Mouse (Mus musculus): Measurements from ENCODE around the gene Celf5. TPM values are rescaled to one million over a fixed set of nuclear protein-coding genes. Genes with fewer than 3 reads are reported as not detected.

Celf5 gene
- 345 and 388 TPM in 2 replicates for polyA plus RNA-seq (2012; rRNA removed)

DNA sequence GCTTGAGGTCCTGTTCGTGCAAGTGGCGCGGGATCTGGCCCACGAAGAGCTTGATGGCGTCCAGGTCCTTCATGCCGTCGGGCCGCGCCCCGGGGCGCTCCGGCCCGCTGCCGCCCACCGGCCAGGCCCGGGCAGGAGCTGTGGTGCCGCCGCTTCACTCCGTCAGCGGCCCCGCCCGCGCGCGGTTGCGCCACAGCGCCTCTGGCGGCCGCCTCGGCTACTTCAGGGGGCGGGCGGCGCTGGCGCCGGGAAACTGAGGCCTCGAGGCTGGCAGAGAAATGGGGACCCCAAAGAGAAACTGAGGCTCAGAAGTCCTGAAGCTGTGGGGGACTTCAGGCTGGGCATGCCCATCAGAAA is at the start of gene Celf5:
Gene Celf5, minus strand, starts transcription at position 177 of the 357 bp plus-strand sequence.
- DNase-seq (ENCODE audit: extremely low spot score in 1 of 2, low spot score in 1 of 2): peak in 1 of 2 experiments; percentile 82

DNA sequence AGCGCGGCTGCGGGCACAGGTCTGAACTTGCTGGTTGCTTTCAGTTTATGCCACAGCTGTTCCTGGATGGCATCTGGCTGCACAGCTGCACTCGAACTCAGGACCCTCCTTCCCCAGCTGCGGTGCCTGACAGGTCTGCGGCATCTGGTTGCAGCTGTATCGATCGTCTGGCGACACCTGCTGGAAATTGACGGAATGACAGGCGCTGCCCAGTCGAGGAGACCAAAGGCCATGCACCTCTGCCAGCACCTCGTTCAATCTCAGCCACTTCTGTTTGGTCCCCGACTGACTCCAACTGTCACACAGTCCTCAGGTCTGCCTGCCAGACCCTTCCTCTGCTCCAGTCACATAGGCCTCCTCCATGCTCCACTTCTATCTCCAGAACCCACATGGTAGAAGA is 44.3 kb upstream of the Celf5 start:
- peak in 1 of 2 experiments; percentile 82 for DNase-seq (ENCODE audit: extremely low spot score in 1 of 2, low spot score in 1 of 2)

DNA sequence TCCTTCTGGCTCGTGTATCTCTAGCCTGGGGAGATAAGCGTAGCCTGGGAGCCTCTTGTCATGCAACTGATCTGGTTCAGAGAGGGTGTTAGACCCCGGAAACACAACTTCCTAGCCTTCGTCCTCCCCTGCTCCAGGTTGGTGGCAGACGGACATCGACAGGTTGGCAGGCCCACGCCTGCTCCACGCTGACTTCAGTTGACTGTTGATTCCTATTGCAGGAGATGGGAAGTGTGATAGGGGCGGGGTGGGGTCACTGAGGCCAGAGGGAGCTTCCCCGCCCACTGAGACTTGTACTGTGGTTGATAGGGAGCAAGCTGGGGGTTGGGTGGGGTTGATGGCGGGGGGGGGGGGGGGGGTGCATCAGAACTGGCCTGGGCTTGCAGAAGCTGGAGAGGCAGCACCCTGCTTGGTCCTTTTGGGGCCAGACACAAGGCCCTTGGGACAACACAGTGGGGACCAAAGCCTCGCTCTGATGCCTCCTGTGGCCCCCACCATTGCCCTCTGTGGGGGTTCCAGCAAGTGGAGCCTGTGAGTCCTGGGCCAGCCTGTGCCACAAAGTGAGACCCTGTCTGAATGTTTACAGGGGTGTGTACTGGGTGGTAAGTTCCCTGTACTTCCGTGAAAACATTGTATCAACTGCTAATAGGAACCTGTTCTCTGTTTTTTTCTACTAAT is 42.6 kb upstream of the Celf5 start:
- DNase-seq (ENCODE audit: extremely low spot score in 1 of 2, low spot score in 1 of 2): no peak

DNA sequence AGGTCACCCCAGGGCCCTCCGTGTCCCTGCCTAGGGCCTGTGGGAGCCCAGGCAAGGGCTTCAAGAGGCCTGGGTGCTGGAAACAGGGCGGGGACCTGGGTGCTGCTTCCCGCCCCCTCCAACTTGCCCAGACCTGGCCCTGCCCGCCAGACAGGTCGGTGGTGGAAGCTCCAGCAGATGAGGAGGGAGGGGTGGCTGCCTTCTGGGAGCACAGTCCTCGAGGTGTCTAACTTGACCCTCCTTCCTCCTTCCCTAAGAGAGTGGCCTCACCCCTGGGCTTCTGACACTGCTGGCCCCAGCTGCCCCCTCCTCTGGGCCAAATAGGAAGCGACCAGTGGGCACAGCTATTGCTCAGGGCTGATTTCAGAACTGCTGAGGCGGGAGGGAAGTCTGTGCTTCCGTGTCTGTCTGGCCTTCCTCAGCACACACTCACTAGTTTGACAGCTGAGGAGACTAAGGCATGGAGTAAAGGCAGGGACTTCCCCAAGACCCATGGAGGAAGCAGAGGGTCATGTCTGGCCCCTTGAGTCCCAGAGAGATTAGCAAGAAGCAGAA is 41.6 kb upstream of the Celf5 start, which contains the start of gene Gna15:
Gene Gna15, minus strand, starts transcription at position 175 of the 555 bp plus-strand sequence.
- DNase-seq (ENCODE audit: extremely low spot score in 1 of 2, low spot score in 1 of 2): no peak

- no peak for DNase-seq (ENCODE audit: extremely low spot score in 1 of 2, low spot score in 1 of 2)
Observed at GRCm38 (mm10) chr10:81523570-81523969, 41.1 kb upstream of the Celf5 start.

- no peak for DNase-seq (ENCODE audit: extremely low spot score in 1 of 2, low spot score in 1 of 2)
Observed at GRCm38 (mm10) chr10:81523142-81523541, 40.6 kb upstream of the Celf5 start.

- no peak for DNase-seq (ENCODE audit: extremely low spot score in 1 of 2, low spot score in 1 of 2)
Observed at GRCm38 (mm10) chr10:81519978-81520365, 37.5 kb upstream of the Celf5 start.

DNA sequence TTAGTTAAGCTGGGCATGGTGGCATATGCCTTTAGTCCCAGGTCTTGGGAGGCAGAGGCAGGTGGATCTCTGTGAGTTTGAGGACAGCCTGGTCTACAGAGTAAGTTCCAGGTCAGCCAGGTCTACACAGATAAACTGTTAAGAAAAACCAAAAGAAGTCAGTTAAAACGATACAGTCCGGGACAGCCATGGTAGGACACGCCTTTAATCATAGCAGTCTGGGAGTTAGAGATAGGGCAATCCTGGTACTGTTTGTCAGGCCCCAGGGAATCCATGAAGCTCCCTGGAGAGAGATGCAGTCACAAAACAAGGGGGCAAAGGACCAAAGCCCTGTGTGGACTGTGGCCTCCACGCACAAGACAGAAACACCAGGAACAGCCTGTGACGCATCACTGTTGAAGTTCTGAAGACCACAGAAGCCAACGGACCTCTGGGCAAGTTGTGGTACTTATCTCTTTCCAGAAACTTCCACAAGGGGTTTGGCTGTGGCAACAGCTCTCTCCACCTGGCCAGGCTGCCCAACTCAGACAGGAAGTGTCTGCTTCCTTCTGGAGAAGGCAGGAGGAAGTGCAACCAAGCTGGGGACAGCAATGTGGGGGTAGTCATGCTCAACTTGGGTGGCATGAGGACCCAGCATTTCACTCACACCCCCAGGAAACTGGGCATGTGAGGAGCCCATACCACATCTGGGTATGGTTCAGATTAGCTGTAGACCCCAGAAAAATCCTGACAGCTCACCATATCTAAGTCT is 36.9 kb upstream of the Celf5 start:
- DNase-seq (ENCODE audit: extremely low spot score in 1 of 2, low spot score in 1 of 2): no peak

GRCm38 (mm10) chr10:81518546-81518945 is 36.0 kb upstream of the Celf5 start:
- peak in 1 of 2 experiments; percentile 71 for DNase-seq (ENCODE audit: extremely low spot score in 1 of 2, low spot score in 1 of 2)

DNA sequence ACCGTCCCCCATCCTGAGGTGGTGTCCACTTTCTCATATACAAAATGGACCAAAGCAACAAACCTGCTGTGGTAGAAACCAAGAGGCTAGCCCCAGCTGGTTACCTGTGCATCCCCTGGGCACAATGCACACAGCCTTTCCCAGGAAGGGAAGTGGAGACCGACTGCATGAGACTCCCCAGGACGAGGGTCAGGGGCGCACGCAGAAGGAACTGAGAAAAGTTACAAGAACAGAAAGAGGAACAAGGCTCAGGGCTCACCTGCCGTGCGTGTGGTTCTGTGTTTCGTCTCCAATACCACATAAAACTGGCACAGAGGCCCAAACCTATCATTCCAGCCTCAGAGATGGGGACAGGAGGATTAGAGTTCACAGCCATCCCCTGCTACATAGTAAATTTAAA is 34.7 kb upstream of the Celf5 start:
- no peak for DNase-seq (ENCODE audit: extremely low spot score in 1 of 2, low spot score in 1 of 2)

DNA sequence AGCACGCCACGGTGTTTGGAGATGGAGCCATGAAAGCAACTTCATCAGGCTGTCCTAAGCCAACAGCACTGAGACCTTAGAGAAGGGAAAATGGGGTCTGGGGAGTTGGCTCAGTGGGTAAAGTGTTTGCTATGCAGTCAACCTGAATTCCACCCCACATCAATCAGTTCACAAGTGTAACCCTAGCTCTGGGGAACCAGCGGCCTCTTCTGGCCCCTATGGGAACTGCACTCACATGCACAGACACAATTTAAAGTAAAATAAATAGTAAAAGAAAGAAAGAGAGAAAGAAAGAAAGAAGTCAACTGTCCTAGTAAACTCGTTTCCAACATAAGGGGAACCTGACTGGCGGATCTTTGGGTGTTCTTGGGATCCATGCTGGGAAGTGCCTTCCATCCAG is 31.3 kb upstream of the Celf5 start:
- no peak for DNase-seq (ENCODE audit: extremely low spot score in 1 of 2, low spot score in 1 of 2)

DNA sequence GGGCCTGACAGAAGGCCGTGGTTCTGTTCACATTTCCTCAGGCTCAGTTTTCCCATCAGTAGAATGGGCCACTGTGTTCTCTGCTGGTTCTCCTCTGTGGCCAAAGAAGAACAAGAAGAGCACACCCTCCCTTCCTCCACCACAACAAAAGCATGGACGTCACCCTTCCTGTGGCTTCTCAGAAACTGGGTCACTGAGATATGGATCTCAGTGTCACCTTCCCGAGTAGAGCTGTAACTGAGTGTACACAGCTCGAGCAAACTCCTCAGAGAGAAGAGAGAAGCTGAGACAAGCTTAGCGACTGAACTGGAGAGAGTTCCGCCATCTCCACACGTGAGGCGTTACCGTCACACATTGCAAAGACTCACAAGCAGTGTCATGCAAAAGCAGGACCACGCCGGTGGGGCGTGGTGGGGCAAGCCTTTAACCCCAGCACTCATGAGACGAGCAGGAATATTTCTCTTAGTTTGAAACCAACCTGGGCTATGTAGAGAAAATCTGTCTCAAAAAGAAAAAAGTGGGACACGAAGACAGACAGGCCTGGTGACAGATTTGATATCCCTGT is 27.8 kb upstream of the Celf5 start:
- DNase-seq (ENCODE audit: extremely low spot score in 1 of 2, low spot score in 1 of 2): no peak

- DNase-seq (ENCODE audit: extremely low spot score in 1 of 2, low spot score in 1 of 2): no peak
Observed at GRCm38 (mm10) chr10:81507691-81508489, 25.4 kb upstream of the Celf5 start.

GRCm38 (mm10) chr10:81507095-81507494 is 24.6 kb upstream of the Celf5 start:
- DNase-seq (ENCODE audit: extremely low spot score in 1 of 2, low spot score in 1 of 2): no peak

DNA sequence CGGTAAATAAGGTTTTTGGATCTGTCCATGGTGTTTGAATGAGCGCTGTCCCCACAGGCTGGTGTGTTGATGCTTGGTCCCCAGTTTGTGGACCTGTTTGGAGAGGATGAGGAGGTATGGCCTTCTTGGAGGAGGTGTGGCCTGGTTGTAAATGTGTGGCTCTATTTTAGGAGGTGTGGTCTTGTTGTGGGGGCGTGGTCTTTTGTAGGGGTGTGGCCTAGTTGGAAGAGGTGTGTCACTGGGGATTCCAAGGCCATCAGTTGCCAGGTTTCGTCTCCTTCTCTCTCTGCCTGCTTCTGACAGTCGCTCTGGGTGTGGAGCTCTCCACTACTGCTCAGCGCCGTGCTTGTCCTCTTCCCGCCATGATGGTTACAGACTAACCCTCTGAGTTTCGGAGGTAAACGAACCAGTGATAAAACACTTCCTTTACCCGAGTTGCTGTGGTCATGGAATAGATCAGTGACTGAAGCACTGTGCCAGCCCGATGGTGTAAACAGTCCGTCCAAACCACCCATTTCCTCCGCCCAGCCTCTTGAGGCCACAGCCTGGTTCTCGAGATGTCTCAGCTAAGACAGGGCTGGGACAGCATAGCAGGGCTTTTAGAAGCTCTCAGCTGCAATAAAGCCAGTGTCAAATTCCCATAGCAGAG is 22.6 kb upstream of the Celf5 start:
- no peak for DNase-seq (ENCODE audit: extremely low spot score in 1 of 2, low spot score in 1 of 2)

DNA sequence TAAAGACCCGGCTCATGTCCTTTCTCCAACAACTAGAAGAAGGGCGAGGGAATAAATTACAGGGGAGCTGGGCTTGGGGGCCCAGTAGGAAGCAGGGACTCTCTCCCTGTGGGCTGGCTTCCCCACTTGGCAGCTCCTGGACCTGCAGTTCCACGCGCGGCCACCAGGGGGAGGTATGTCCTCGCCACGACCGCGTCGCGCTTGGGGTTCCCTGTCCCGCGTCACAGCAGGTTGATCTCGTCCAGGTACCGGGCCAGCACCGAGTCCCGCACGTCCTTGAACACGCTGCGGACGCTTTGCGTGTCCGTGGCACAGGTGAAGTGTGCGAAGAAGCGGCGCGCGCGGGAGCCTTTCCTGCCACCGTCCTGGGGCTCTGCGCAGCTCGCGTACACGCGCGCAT is 20.1 kb upstream of the Celf5 start:
- DNase-seq (ENCODE audit: extremely low spot score in 1 of 2, low spot score in 1 of 2): peak in 1 of 2 experiments; percentile 97

DNA sequence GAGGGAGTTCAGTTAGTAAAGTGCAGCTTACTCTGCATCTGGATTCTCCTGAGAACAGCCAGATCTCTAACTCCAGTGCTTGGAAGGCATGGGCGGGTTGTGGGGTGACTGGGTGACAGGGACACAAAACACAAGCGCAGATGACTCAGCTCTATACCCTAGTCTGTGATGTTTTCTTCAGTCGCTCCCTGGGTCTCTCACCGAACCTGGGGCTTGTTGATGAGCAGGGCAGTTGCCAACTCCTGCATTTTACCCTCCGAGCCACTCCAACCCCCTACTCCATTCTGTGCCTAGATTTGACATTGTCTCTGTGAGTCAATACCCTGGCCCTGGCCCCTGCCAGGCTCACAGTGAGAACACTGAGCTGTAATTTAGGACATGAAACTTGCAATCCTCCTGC is 19.4 kb upstream of the Celf5 start:
- DNase-seq (ENCODE audit: extremely low spot score in 1 of 2, low spot score in 1 of 2): no peak

- no peak for DNase-seq (ENCODE audit: extremely low spot score in 1 of 2, low spot score in 1 of 2)
Observed at GRCm38 (mm10) chr10:81500032-81500431, 17.5 kb upstream of the Celf5 start, which contains the start of gene S1pr4. TSS of gene S1pr4 (minus strand) at chr10:81500132.

GRCm38 (mm10) chr10:81499250-81499901 is 16.9 kb upstream of the Celf5 start:
- DNase-seq (ENCODE audit: extremely low spot score in 1 of 2, low spot score in 1 of 2): no peak
